Mouse (Mus musculus): ENCODE results near the gene Akr1c19.

DNA sequence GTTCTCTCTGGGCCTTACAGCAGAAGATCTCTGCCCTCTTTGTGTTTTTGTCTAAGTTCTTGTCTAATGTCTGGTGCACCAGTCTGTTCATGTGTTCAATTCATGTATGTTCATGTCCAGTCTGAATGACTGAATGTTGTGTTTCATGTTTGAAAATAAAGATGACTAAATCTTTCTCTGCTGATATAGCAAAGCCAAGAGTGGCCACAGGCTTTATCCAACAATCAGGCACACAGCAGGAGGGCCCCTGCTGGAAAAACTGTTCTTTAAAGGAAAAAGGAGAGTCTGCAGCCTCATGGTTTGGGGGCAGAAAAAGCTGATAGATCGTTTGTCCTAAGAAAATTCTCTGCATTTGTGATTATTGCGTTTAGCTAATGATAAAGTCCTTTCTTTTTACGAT lies 16.2 kb upstream of the Akr1c19 start:
- TF ChIP-seq CTCF (IDR thresholded peaks at IDR 0.05; ENCODE audit: control insufficient read depth, insufficient read depth, low read length) (no peak), POLR2A (IDR thresholded peaks at IDR 0.05; ENCODE audit: borderline replicate concordance, control insufficient read depth, low read depth, low read length) (no peak)

All from bone marrow, adult 2 months (tissue).